9 mouse cellular contexts compared by ENCODE assay signal in genomic region chr3:59079327-59079726, GRCm38 (mm10). TPM values are rescaled to one million over a fixed set of nuclear protein-coding genes. Genes with fewer than 3 reads are reported as not detected.
DNase-seq lines count a peak whose midpoint lies in the region; ATAC-seq and TF ChIP-seq lines count a peak whose summit lies in the region.
"Had no signal": no experiment of that assay in that cellular context is flagged by ENCODE, and none has a peak within 500 bp of the region (broad histone marks: within the 10 kb centered on the region; RNA-seq: fewer than 3 reads in every experiment).

No protein-coding gene starts in this region.

- DNase-seq in ES-CJ7 (ENCODE audit: low read depth, low spot score): peak; percentile 91
- DNase-seq in c-Kit-negative CD71-positive TER-119-positive erythroid progenitor cells, embryonic 14.5 days (ENCODE audit: low read depth, low spot score): peak; percentile 40
- peak; percentile 38 for DNase-seq in kidney, postnatal 14 days
- peak; percentile 75 for DNase-seq in midbrain, embryonic 14.5 days
- DNase-seq in thymus, postnatal 4 days: peak; percentile 75

- no peak overlapping the region for H3K4me2 ChIP-seq in intestine, postnatal 0 days (replicated peaks; ENCODE audit: low read depth)
- H3K4me2 ChIP-seq in intestine, embryonic 16.5 days (ENCODE audit: low read depth, low read length): no peak overlapping the region
- H3K4me2 ChIP-seq in midbrain, embryonic 14.5 days (ENCODE audit: low read length): no peak overlapping the region
- H3K4me2 ChIP-seq: embryonic facial prominence, embryonic 13.5 days had no signal

- H3K4me3 ChIP-seq in intestine, postnatal 0 days (ENCODE audit: low read depth, low read length): no peak overlapping the region
- H3K4me3 ChIP-seq in intestine, embryonic 16.5 days (ENCODE audit: low read length): no peak overlapping the region
- H3K4me3 ChIP-seq in midbrain, embryonic 14.5 days (replicated peaks; ENCODE audit: low read depth, low read length): no peak overlapping the region
- H3K4me3 ChIP-seq: embryonic facial prominence, embryonic 13.5 days had no signal

- no peaks in the 10 kb centered on the region for H3K27me3 ChIP-seq in intestine, postnatal 0 days (replicated peaks; ENCODE audit: control insufficient read depth, insufficient read depth, low read length)
- no peaks in the 10 kb centered on the region for H3K27me3 ChIP-seq in intestine, embryonic 16.5 days (replicated peaks; ENCODE audit: control insufficient read depth, insufficient read depth, low read length)
- no peaks in the 10 kb centered on the region for H3K27me3 ChIP-seq in midbrain, embryonic 14.5 days (ENCODE audit: control insufficient read depth, insufficient read depth, low read length)
- H3K27me3 ChIP-seq: embryonic facial prominence, embryonic 13.5 days had no signal

- no peaks in the 10 kb centered on the region for H3K9me3 ChIP-seq in intestine, postnatal 0 days (ENCODE audit: control insufficient read depth)
- H3K9me3 ChIP-seq in intestine, embryonic 16.5 days (ENCODE audit: control insufficient read depth, low read length): no peaks in the 10 kb centered on the region
- no peaks in the 10 kb centered on the region for H3K9me3 ChIP-seq in midbrain, embryonic 14.5 days (ENCODE audit: control insufficient read depth, low read length)
- H3K9me3 ChIP-seq: embryonic facial prominence, embryonic 13.5 days had no signal

- H3K36me3 ChIP-seq in intestine, postnatal 0 days (ENCODE audit: control insufficient read depth, insufficient read depth): no peaks in the 10 kb centered on the region
- H3K36me3 ChIP-seq in intestine, embryonic 16.5 days (ENCODE audit: control insufficient read depth, insufficient read depth, low read length): no peaks in the 10 kb centered on the region
- H3K36me3 ChIP-seq in midbrain, embryonic 14.5 days (ENCODE audit: control insufficient read depth, insufficient read depth, low read length): 0 out of 2 replicates have a peak, but pooled peaks cover 6% of the 10 kb centered on the region
- H3K36me3 ChIP-seq: embryonic facial prominence, embryonic 13.5 days had no signal

- 48% methylated on average over 4 of the region's 4 CpGs for WGBS in intestine, postnatal 0 days
- 41% methylated on average over 4 of the region's 4 CpGs for WGBS in intestine, embryonic 16.5 days
- 39% methylated on average over 4 of the region's 4 CpGs for WGBS in midbrain, embryonic 14.5 days

- no peak overlapping the region for H3K27ac ChIP-seq in intestine, postnatal 0 days (ENCODE audit: low read depth, low read length)
- H3K27ac ChIP-seq in intestine, embryonic 16.5 days (ENCODE audit: low read length): no peak overlapping the region
- H3K27ac ChIP-seq in midbrain, embryonic 14.5 days (replicated peaks; ENCODE audit: low read depth, low read length): no peak overlapping the region
- H3K27ac ChIP-seq: embryonic facial prominence, embryonic 13.5 days had no signal

- no peak for ATAC-seq in intestine, postnatal 0 days
- no peak for ATAC-seq in intestine, embryonic 16.5 days
- 0 out of 2 replicates have a peak, but pooled peaks have one; percentile 52 for ATAC-seq in erythroid progenitor cell, adult 5-6 weeks (replicated peaks; ENCODE audit: low FRiP score, poor library complexity, severe bottlenecking)
- ATAC-seq in midbrain, embryonic 14.5 days (ENCODE audit: low FRiP score, low TSS enrichment): no peak

- H3K4me1 ChIP-seq in intestine, postnatal 0 days (replicated peaks; ENCODE audit: control insufficient read depth, insufficient read depth, low read length): 0 out of 2 replicates have a peak, but pooled peaks cover 3% of the 10 kb centered on the region
- peaks cover 9% of the 10 kb centered on the region; the same call in 1 of the 2 replicates for H3K4me1 ChIP-seq in intestine, embryonic 16.5 days (ENCODE audit: control insufficient read depth, insufficient read depth, low read length)
- H3K4me1 ChIP-seq in midbrain, embryonic 14.5 days (ENCODE audit: control insufficient read depth, insufficient read depth, low read length): no peaks in the 10 kb centered on the region

- no peak overlapping the region for H3K9ac ChIP-seq in intestine, postnatal 0 days (ENCODE audit: low read depth, low read length)
- no peak overlapping the region for H3K9ac ChIP-seq in intestine, embryonic 16.5 days (ENCODE audit: low read depth, low read length)
- no peak overlapping the region for H3K9ac ChIP-seq in midbrain, embryonic 14.5 days (replicated peaks; ENCODE audit: low read length)
- H3K9ac ChIP-seq: embryonic facial prominence, embryonic 13.5 days had no signal

- peak; percentile 88 for TF ChIP-seq CTCF in intestine, postnatal 0 days (IDR thresholded peaks at IDR 0.05; ENCODE audit: low read depth)

RNA-seq across cellular contexts. Expression of gene Gpr171, which starts 22.3 kb away (rescaled TPM):
- polyA plus RNA-seq in intestine, postnatal 0 days (2015; fragmentation: Nextera tagmentation; extraction: Ambion mirVana): 0.51 and 0.57 TPM in 2 replicates
- polyA plus RNA-seq in intestine, embryonic 16.5 days (2015; fragmentation: Nextera tagmentation; extraction: Ambion mirVana): 0.91 and 1.2 TPM in 2 replicates
- 4.3 and 5.9 TPM in 2 replicates for total RNA-seq in erythroid progenitor cell, adult 5-6 weeks (2015; ENCODE audit: low replicate concordance)
- 0.38 and 2.3 TPM in 2 replicates for total RNA-seq in erythroid progenitor cell, adult 5-6 weeks (2017; ENCODE audit: low replicate concordance)
- 0.78 and 1.3 TPM in 2 replicates for polyA plus RNA-seq in midbrain, embryonic 14.5 days (2014; fragmentation: Nextera tagmentation; extraction: Ambion mirVana)

Comparison
In these comparisons a context has a peak if more than half of its experiments do, and no peak if none do; other contexts are left out.
1. DNase-seq: peak in every context shown above with its lines; median percentile 91 in ES-CJ7; 75 in midbrain, embryonic 14.5 days; 75 in thymus, postnatal 4 days; 40 in c-Kit-negative CD71-positive TER-119-positive erythroid progenitor cells, embryonic 14.5 days; 38 in kidney, postnatal 14 days.